Mouse (Mus musculus): ENCODE measurements around the gene Erbb2.

DNA sequence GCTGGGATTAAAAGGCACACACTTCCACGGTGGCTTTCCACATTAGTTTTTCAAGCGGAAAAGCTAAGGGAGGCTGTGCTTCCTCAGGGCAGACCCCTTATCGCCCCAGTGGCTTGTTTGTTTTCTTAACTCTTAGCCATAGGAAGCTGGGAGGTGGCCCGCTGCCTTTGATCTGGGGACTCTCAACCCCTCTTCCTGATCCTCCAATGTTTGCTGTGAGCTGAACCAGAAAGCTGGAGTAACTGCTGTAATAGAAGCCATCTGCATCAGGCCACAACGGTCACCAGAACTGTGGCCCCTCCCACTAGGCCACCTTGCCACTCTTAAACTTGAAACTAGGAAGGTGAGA lies 33.9 kb downstream of the Erbb2 start, which contains the start of gene Grb7:
- TF ChIP-seq EP300 (optimal IDR thresholded peaks at IDR 0.05) (no peak), CTCF (IDR thresholded peaks at IDR 0.05; ENCODE audit: low read depth) (no peak)
